Mouse (Mus musculus): Measurements from ENCODE around the gene Olfr127.
"Not testable (repeated sequence)": the region's sequence is repeated elsewhere in the genome, so short reads cannot be mapped to it uniquely, and the experiment has no call there.

The Olfr127 gene

DNA sequence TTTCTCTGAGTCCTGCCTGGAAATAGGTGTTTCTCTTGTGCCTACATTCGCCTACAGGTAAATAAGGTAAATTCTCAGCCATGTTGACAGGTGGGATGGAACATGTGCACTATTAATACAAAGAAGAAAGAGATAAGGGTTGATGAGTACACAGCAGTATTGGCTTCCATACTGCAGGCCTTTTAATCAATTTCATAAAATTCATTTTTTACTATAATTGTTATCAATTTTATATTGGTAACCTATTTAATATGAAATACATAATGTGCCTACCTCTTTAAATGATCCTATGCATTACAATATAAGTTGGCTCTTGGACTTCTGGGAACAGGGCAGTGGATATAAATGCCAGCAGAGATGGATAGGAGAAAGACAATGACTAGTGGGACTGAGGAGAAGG is at the start of gene Olfr127:
Gene Olfr127 (plus strand): TSS at position 301 of the 400 bp plus-strand sequence.
- no peak for DNase-seq (ENCODE audit: low spot score)

DNA sequence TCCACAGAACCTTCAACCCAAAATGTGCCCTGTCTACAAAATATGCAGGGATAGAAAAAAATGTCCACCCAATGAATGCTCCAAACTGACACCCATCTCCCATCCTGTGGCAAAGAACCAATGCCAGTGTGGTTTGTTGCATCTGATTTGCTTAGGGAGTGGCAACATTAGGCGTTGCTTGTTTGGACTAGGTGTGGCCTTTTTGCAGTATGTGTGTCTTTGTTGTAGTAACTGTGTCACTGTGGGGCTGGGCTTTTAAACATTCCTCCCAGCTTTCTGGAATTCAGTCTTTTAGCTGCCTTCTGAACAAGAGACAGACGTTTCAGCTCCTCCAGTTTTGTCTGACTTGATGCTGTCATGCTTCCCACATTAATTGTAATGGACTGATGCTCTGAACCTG is 36.3 kb upstream of the Olfr127 start:
- DNase-seq (ENCODE audit: low spot score) = no peak

DNA sequence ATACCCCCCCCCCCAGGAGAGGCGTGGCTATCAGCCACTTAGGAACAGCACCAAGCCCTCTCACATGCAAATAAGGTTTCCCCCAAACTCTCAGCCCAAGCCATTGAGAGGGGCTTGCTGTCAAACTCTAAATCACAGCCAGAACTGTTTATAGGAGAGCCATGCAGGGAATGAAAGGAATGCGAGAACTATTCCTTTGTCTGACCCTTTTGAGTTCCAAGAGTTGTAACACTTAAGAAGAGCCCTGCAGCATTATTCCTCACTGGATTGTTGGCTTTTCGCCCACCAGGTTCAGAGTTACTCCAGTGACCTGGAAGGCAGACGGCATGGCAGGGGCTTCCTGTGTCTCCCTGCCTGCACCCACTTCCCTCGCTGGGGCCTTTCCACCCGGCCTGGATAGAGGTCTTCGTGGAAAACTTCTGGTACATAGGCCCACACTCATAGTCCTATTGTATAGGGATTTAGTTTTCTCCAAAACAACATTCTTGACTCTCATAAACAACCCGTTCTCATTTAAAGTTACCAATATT is 30.5 kb upstream of the Olfr127 start:
- DNase-seq (ENCODE audit: low spot score) = no peak

DNA sequence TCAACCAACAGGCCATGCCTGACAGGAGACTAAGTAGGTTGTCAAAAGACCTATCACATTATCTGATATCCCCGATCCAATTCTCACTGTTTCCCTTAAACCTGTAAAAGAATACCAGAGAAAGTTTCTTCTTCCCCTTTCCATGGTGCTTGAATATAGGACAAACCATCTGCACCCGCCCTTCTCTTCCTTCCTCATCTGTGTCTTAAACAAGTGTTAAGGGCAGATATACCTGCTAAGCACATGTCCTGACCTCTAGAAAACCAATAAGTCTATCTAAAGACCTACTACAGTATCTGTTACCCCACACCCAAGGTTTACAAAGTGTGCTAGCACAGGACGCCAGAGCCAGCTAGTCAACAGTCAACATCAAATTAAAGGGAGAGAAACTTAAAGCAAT is 26.4 kb upstream of the Olfr127 start:
- DNase-seq (ENCODE audit: low spot score) = no peak

DNA sequence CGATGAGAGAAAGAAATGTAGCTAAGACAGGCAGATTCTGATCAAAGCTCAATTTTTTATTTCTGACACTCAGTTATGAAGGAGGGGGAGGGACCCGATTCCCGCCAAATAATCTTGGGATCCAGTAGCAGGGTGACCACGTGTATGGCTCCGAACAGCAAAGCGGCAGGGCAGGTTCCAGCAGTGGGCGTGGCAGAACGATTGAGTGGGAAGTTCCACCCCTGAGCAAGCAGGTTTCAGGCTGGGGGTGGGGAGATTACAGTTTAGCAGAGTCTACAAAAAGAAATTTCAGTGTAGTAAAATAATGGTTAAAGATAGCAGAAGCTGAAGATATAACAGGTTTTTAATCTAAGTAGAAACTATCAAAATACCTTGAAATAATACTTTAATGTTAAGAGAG is 6.6 kb downstream of the Olfr127 start:
- not testable (repeated sequence) for DNase-seq (ENCODE audit: low spot score)

DNA sequence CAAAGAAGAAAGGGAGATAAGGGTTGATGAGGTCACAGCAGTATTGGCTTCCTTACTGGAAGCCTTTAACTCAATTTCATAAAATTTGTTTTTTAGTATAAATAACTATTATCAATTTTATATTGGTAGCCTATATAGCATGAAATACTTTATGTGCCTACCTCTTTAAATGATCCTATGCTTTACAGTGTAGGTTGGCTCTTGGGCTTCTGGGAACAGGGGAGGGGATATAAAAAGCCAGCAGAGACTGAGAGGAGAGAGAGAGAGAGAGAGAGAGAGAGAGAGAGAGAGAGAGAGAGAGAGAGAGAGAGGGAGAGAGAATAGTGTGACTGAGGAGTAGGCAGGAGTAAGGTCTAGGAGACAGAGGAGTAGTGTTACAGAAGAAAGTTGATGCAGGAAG is 20.0 kb downstream of the Olfr127 start, which contains the start of gene Olfr128:
Gene Olfr128 (plus strand): TSS at position 301 of the 400 bp plus-strand sequence.
- no peak for DNase-seq (ENCODE audit: low spot score)

DNA sequence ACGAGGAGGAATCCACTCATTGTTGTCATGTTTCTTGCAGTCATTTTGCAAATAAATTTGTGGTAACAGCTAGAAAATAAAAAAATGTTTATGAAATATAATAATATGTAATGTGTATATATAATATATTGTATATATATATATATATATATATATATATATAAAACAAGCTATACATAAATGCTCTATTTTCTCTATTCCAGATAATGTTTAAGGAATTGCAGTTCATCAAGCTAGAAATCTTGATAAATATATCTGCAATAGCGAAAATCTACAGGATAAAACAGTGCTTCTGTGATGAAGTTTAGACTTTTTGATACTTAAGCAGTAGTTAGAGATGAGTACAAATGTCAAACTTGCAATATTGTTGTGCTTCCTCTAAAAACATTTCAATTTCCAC is 52.7 kb downstream of the Olfr127 start, which contains the start of gene Olfr761:
Gene Olfr761 (minus strand): TSS at position 101 of the 400 bp plus-strand sequence.
- DNase-seq (ENCODE audit: low spot score) = no peak

Measured in ovary, adult 18-20 months (tissue).